Mouse (Mus musculus) cerebellum, postnatal 10 days (tissue): ENCODE measurements around the gene Casc3.

Experiments used
- DNase-seq, 2 experiments: peaks; one replicate each; pipeline ENCODE4 v3.0.0; 2021; ENCODE audit warnings: mixed read lengths in 2 of 2

Casc3 gene

GRCm38 (mm10) chr11:98804605-98805004, at the start of gene Casc3:
Casc3 (plus strand) TSS chr11:98804905.
- no peak for DNase-seq

GRCm38 (mm10) chr11:98755726-98756380, 48.9 kb upstream of the Casc3 start:
- DNase-seq: peak; percentile 51 to 57

- DNase-seq: no peak
Observed at GRCm38 (mm10) chr11:98756711-98757110, 48.0 kb upstream of the Casc3 start.

- DNase-seq: no peak
Observed at GRCm38 (mm10) chr11:98761939-98762338, 42.8 kb upstream of the Casc3 start.

- DNase-seq: peak in 1 of 2 experiments; percentile 61
Observed at GRCm38 (mm10) chr11:98762756-98763501, 41.8 kb upstream of the Casc3 start.

GRCm38 (mm10) chr11:98763502-98763861, 41.2 kb upstream of the Casc3 start:
- DNase-seq: no peak

GRCm38 (mm10) chr11:98764091-98764490, 40.6 kb upstream of the Casc3 start:
- DNase-seq: no peak

GRCm38 (mm10) chr11:98764746-98765145, 40.0 kb upstream of the Casc3 start:
- DNase-seq: no peak

- peak; percentile 64 to 72 for DNase-seq
Observed at GRCm38 (mm10) chr11:98765421-98766309, 39.0 kb upstream of the Casc3 start.

GRCm38 (mm10) chr11:98766346-98766745, 38.4 kb upstream of the Casc3 start:
- DNase-seq: peak in 1 of 2 experiments; percentile 44

GRCm38 (mm10) chr11:98766816-98767215, 37.9 kb upstream of the Casc3 start:
- peak in 1 of 2 experiments; percentile 43 for DNase-seq

- DNase-seq: peak; percentile 74 to 76
Observed at GRCm38 (mm10) chr11:98767276-98767675, 37.4 kb upstream of the Casc3 start.

GRCm38 (mm10) chr11:98767713-98768112, 37.0 kb upstream of the Casc3 start:
- peak; percentile 61 to 66 for DNase-seq

GRCm38 (mm10) chr11:98768127-98769006, 36.3 kb upstream of the Casc3 start:
- DNase-seq: peak; percentile 57 to 60

- no peak for DNase-seq
Observed at GRCm38 (mm10) chr11:98769007-98769954, 35.4 kb upstream of the Casc3 start.

- DNase-seq: peak in 1 of 2 experiments; percentile 48
Observed at GRCm38 (mm10) chr11:98770096-98770975, 34.4 kb upstream of the Casc3 start.

GRCm38 (mm10) chr11:98771131-98771530, 33.6 kb upstream of the Casc3 start:
- no peak for DNase-seq

GRCm38 (mm10) chr11:98771844-98772525, 32.7 kb upstream of the Casc3 start:
- peak; percentile 63 to 64 for DNase-seq

- DNase-seq: peak in 1 of 2 experiments; percentile 41
Observed at GRCm38 (mm10) chr11:98772667-98773171, 32.0 kb upstream of the Casc3 start.
